Mouse (Mus musculus): ENCODE data around the gene Mok.
"Not testable (repeated sequence)": the region's sequence is repeated elsewhere in the genome, so short reads cannot be mapped to it uniquely, and the experiment has no call there.

Gene Mok

GRCm38 (mm10) chr12:110840348-110841198 is at the start of gene Mok:
Gene Mok, minus strand, starts transcription at chr12:110840939.
- DNase-seq (ENCODE audit: low read depth, low spot score): peak; percentile 93

- peak; percentile 95 for DNase-seq (ENCODE audit: low read depth, low spot score)
These were observed 48.6 kb upstream of the Mok start, which contains the start of the genes Cinp and Tecpr2 for GRCm38 (mm10) chr12:110889036-110890020. Gene Cinp, minus strand, starts transcription at chr12:110889145. Gene Tecpr2, plus strand, starts transcription at chr12:110889264.

GRCm38 (mm10) chr12:110888606-110889005 is 47.9 kb upstream of the Mok start:
- DNase-seq (ENCODE audit: low read depth, low spot score): no peak

GRCm38 (mm10) chr12:110888106-110888505 is 47.4 kb upstream of the Mok start:
- no peak for DNase-seq (ENCODE audit: low read depth, low spot score)

- DNase-seq (ENCODE audit: low read depth, low spot score): no peak
These were observed 44.5 kb upstream of the Mok start for GRCm38 (mm10) chr12:110885251-110885650.

GRCm38 (mm10) chr12:110882291-110882690 is 41.6 kb upstream of the Mok start:
- DNase-seq (ENCODE audit: low read depth, low spot score): no peak

- DNase-seq (ENCODE audit: low read depth, low spot score): no peak
These were observed 34.6 kb upstream of the Mok start for GRCm38 (mm10) chr12:110875351-110875750.

- no peak for DNase-seq (ENCODE audit: low read depth, low spot score)
These were observed 30.5 kb upstream of the Mok start for GRCm38 (mm10) chr12:110871247-110871646.

GRCm38 (mm10) chr12:110870107-110870506 is 29.4 kb upstream of the Mok start:
- no peak for DNase-seq (ENCODE audit: low read depth, low spot score)

- no peak for DNase-seq (ENCODE audit: low read depth, low spot score)
These were observed 25.2 kb upstream of the Mok start for GRCm38 (mm10) chr12:110865989-110866388.

- DNase-seq (ENCODE audit: low read depth, low spot score): no peak
These were observed 24.8 kb upstream of the Mok start for GRCm38 (mm10) chr12:110865571-110865970.

GRCm38 (mm10) chr12:110864008-110864407 is 23.3 kb upstream of the Mok start:
- DNase-seq (ENCODE audit: low read depth, low spot score): no peak

GRCm38 (mm10) chr12:110861256-110861655 is 20.5 kb upstream of the Mok start:
- no peak for DNase-seq (ENCODE audit: low read depth, low spot score)

GRCm38 (mm10) chr12:110860293-110860692 is 19.6 kb upstream of the Mok start:
- DNase-seq (ENCODE audit: low read depth, low spot score): no peak

- DNase-seq (ENCODE audit: low read depth, low spot score): not testable (repeated sequence)
These were observed 17.9 kb upstream of the Mok start for GRCm38 (mm10) chr12:110858681-110859080.

GRCm38 (mm10) chr12:110857196-110857595 is 16.5 kb upstream of the Mok start:
- no peak for DNase-seq (ENCODE audit: low read depth, low spot score)

- no peak for DNase-seq (ENCODE audit: low read depth, low spot score)
These were observed 14.3 kb upstream of the Mok start for GRCm38 (mm10) chr12:110854786-110855737.

- no peak for DNase-seq (ENCODE audit: low read depth, low spot score)
These were observed 11.2 kb upstream of the Mok start for GRCm38 (mm10) chr12:110851923-110852322.

GRCm38 (mm10) chr12:110851414-110851813 is 10.7 kb upstream of the Mok start:
- no peak for DNase-seq (ENCODE audit: low read depth, low spot score)

- DNase-seq (ENCODE audit: low read depth, low spot score): no peak
These were observed 10.2 kb upstream of the Mok start for GRCm38 (mm10) chr12:110850929-110851256.

All from embryo, embryonic 11.5 days (tissue).